Mouse (Mus musculus): ENCODE results near the gene Preb. TPM values are rescaled to one million over a fixed set of nuclear protein-coding genes. Genes with fewer than 3 reads are reported as not detected.

Preb gene
- polyA plus RNA-seq, 1 experiment from 2014 or later: 136 TPM

GRCm38 (mm10) chr5:30974870-30975656 lies 14.9 kb upstream of the Preb start:
- peak; percentile 28; the same call in 1 of the 2 replicates for ATAC-seq (ENCODE audit: low FRiP score, low read depth)
- no peaks in the 10 kb centered on the region for H3K9me3 ChIP-seq
- H3K4me3 ChIP-seq: no peak overlapping the region
- no peak overlapping the region for H3K4me2 ChIP-seq (replicated peaks)
- H3K4me1 ChIP-seq: peaks cover 11% of the 10 kb centered on the region
- peak overlapping the region; percentile 2; the same call in 1 of the 2 replicates for H3K9ac ChIP-seq
- no peaks in the 10 kb centered on the region for H3K27me3 ChIP-seq
- no peak overlapping the region; the same call in 1 of the 2 replicates for H3K27ac ChIP-seq
- no peaks in the 10 kb centered on the region for H3K36me3 ChIP-seq
- WGBS: 26% methylated on average over 9 of the region's 9 CpGs

- WGBS: 78% methylated on average over 2 of the region's 2 CpGs
- H3K4me2 ChIP-seq (replicated peaks): no peak overlapping the region
- H3K36me3 ChIP-seq: no peaks in the 10 kb centered on the region
- H3K9me3 ChIP-seq: no peaks in the 10 kb centered on the region
- no peak overlapping the region for H3K4me3 ChIP-seq
- no peak overlapping the region for H3K9ac ChIP-seq
- H3K27me3 ChIP-seq: no peaks in the 10 kb centered on the region
- H3K27ac ChIP-seq: no peak overlapping the region
- ATAC-seq (ENCODE audit: low FRiP score, low read depth): no peak
- no peaks in the 10 kb centered on the region for H3K4me1 ChIP-seq
Measured at GRCm38 (mm10) chr5:30969440-30969839, 9.3 kb upstream of the Preb start.

- Histone ChIP-seq H3K9me3 (no peaks in the 10 kb centered on the region), H3K4me2 (replicated peaks) (no peak within 1 kb of the TSS), H3K27me3 (peaks cover 3% of the 10 kb centered on the region; the same call in 1 of the 2 replicates), H3K4me1 (no peaks in the 10 kb centered on the region), H3K36me3 (no peaks in the 10 kb centered on the region), H3K27ac (no peak within 1 kb of the TSS), H3K4me3 (no peak within 1 kb of the TSS), H3K9ac (no peak within 1 kb of the TSS)
- no peak for ATAC-seq (ENCODE audit: low FRiP score, low read depth)
- 67% methylated on average over 8 of the region's 8 CpGs for WGBS
Measured at GRCm38 (mm10) chr5:30968416-30968815, 8.3 kb upstream of the Preb start, which contains the start of gene Tcf23. TSS of gene Tcf23 (plus strand) at chr5:30968662.

GRCm38 (mm10) chr5:30966189-30966588 lies 6.0 kb upstream of the Preb start:
- Histone ChIP-seq H3K4me3 (no peak overlapping the region), H3K27me3 (peaks cover 4% of the 10 kb centered on the region; the same call in 1 of the 2 replicates), H3K27ac (no peak overlapping the region), H3K9ac (no peak overlapping the region), H3K9me3 (no peaks in the 10 kb centered on the region), H3K4me2 (replicated peaks) (no peak overlapping the region), H3K4me1 (no peaks in the 10 kb centered on the region), H3K36me3 (no peaks in the 10 kb centered on the region)
- no peak for ATAC-seq (ENCODE audit: low FRiP score, low read depth)
- WGBS: 87% methylated on average over 4 of the region's 4 CpGs

GRCm38 (mm10) chr5:30963916-30964315 lies 3.8 kb upstream of the Preb start:
- peaks cover under 1% of the 10 kb centered on the region; the same call in 1 of the 2 replicates for H3K36me3 ChIP-seq
- H3K4me3 ChIP-seq: no peak overlapping the region
- peaks cover 7% of the 10 kb centered on the region for H3K4me1 ChIP-seq
- H3K9ac ChIP-seq: no peak overlapping the region
- no peak overlapping the region for H3K4me2 ChIP-seq (replicated peaks)
- no peak for ATAC-seq (ENCODE audit: low FRiP score, low read depth)
- H3K27ac ChIP-seq: no peak overlapping the region
- H3K27me3 ChIP-seq: peaks cover 4% of the 10 kb centered on the region; the same call in 1 of the 2 replicates
- 73% methylated on average over 3 of the region's 3 CpGs for WGBS
- H3K9me3 ChIP-seq: no peaks in the 10 kb centered on the region

GRCm38 (mm10) chr5:30961545-30962505 lies 1.7 kb upstream of the Preb start:
- H3K4me2 ChIP-seq (replicated peaks): no peak overlapping the region
- 75% methylated on average over 10 of the region's 10 CpGs for WGBS
- peaks cover 19% of the 10 kb centered on the region for H3K36me3 ChIP-seq
- no peak for ATAC-seq (ENCODE audit: low FRiP score, low read depth)
- H3K9ac ChIP-seq: no peak overlapping the region
- no peak overlapping the region for H3K4me3 ChIP-seq
- no peaks in the 10 kb centered on the region for H3K9me3 ChIP-seq
- peaks cover 24% of the 10 kb centered on the region for H3K4me1 ChIP-seq
- H3K27ac ChIP-seq: no peak overlapping the region
- H3K27me3 ChIP-seq: peaks cover 4% of the 10 kb centered on the region; the same call in 1 of the 2 replicates

- Histone ChIP-seq H3K27ac (no peak overlapping the region), H3K27me3 (peaks cover 4% of the 10 kb centered on the region; the same call in 1 of the 2 replicates), H3K9me3 (no peaks in the 10 kb centered on the region), H3K9ac (no peak overlapping the region; the same call in 1 of the 2 replicates), H3K4me2 (replicated peaks) (peak overlapping the region; percentile 92), H3K36me3 (peaks cover 23% of the 10 kb centered on the region), H3K4me1 (peaks cover 24% of the 10 kb centered on the region), H3K4me3 (peak overlapping the region; percentile 84)
- no peak for ATAC-seq (ENCODE audit: low FRiP score, low read depth)
- 91% methylated on average over 2 of the region's 2 CpGs for WGBS
Measured at GRCm38 (mm10) chr5:30960814-30961213, 653 bp upstream of the Preb start.

GRCm38 (mm10) chr5:30959198-30959854 lies 835 bp downstream of the Preb start:
- H3K9ac ChIP-seq: peak overlapping the region; percentile 94
- 33% methylated on average over 19 of the region's 19 CpGs for WGBS
- ATAC-seq (ENCODE audit: low FRiP score, low read depth): no peak
- H3K9me3 ChIP-seq: no peaks in the 10 kb centered on the region
- H3K36me3 ChIP-seq: peaks cover 37% of the 10 kb centered on the region
- H3K27me3 ChIP-seq: peaks cover 4% of the 10 kb centered on the region; the same call in 1 of the 2 replicates
- peak overlapping the region; percentile 91; the same call in 1 of the 2 replicates for H3K27ac ChIP-seq
- peak overlapping the region; percentile 84 for H3K4me3 ChIP-seq
- peak overlapping the region; percentile 92 for H3K4me2 ChIP-seq (replicated peaks)
- H3K4me1 ChIP-seq: peaks cover 24% of the 10 kb centered on the region

GRCm38 (mm10) chr5:30957891-30958290 lies 2.3 kb downstream of the Preb start:
- H3K4me2 ChIP-seq (replicated peaks): peak overlapping the region; percentile 92; the same call in 1 of the 2 replicates
- H3K27me3 ChIP-seq: no peaks in the 10 kb centered on the region
- H3K27ac ChIP-seq: no peak overlapping the region
- no peaks in the 10 kb centered on the region for H3K9me3 ChIP-seq
- peak overlapping the region; percentile 19; the same call in 1 of the 2 replicates for H3K9ac ChIP-seq
- 96% methylated on average over 6 of the region's 6 CpGs for WGBS
- ATAC-seq (ENCODE audit: low FRiP score, low read depth): no peak
- H3K36me3 ChIP-seq: peaks cover 52% of the 10 kb centered on the region
- H3K4me3 ChIP-seq: peak overlapping the region; percentile 84
- H3K4me1 ChIP-seq: peaks cover 24% of the 10 kb centered on the region

GRCm38 (mm10) chr5:30955751-30956150 lies 4.4 kb downstream of the Preb start:
- no peak for ATAC-seq (ENCODE audit: low FRiP score, low read depth)
- WGBS: 97% methylated on average over 6 of the region's 6 CpGs
- H3K36me3 ChIP-seq: peaks cover 67% of the 10 kb centered on the region

GRCm38 (mm10) chr5:30954556-30954955 lies 5.6 kb downstream of the Preb start:
- H3K9ac ChIP-seq: no peak overlapping the region
- WGBS: 93% methylated on average over 9 of the region's 9 CpGs
- H3K36me3 ChIP-seq: peaks cover 67% of the 10 kb centered on the region
- no peak for ATAC-seq (ENCODE audit: low FRiP score, low read depth)
- no peaks in the 10 kb centered on the region for H3K9me3 ChIP-seq
- no peaks in the 10 kb centered on the region for H3K27me3 ChIP-seq
- H3K4me1 ChIP-seq: peaks cover 32% of the 10 kb centered on the region
- no peak overlapping the region for H3K4me3 ChIP-seq
- no peak overlapping the region for H3K4me2 ChIP-seq (replicated peaks)
- H3K27ac ChIP-seq: no peak overlapping the region

More at GRCm38 (mm10) chr5:30955751-30956150, 4.4 kb downstream of the Preb start:
- H3K4me1 ChIP-seq: peaks cover 24% of the 10 kb centered on the region
- H3K9ac ChIP-seq: no peak overlapping the region
- no peak overlapping the region for H3K27ac ChIP-seq
- no peaks in the 10 kb centered on the region for H3K27me3 ChIP-seq
- H3K4me3 ChIP-seq: no peak overlapping the region; the same call in 1 of the 2 replicates
- H3K4me2 ChIP-seq (replicated peaks): no peak overlapping the region
- no peaks in the 10 kb centered on the region for H3K9me3 ChIP-seq
